Mouse (Mus musculus) adrenal gland, postnatal 36 days (tissue): Measurements from ENCODE around the gene Nutm1. TPM values are rescaled to one million over a fixed set of nuclear protein-coding genes. Genes with fewer than 3 reads are reported as not detected.

Experiments
- total RNA-seq, 2 experiments: library from RNA; stranded (reverse); gene quantifications; 2 replicates each; pipeline ENCODE4 v1.2.3; 2021

The Nutm1 gene
- total RNA-seq, 2 experiments from 2014 or later, result not detected

Other genes with a start within 250 kb of the Nutm1 start
- not detected for gene Olfr1310, start 246.6 kb downstream of the Nutm1 start, total RNA-seq
- gene Olfr1311, start 234.9 kb downstream of the Nutm1 start, total RNA-seq, result not detected
- gene Olfr1312, start 209.1 kb downstream of the Nutm1 start, total RNA-seq, result not detected
- gene Olfr1313, start 181.4 kb downstream of the Nutm1 start, total RNA-seq, result not detected
- not detected for gene Olfr1314, start 162.5 kb downstream of the Nutm1 start, total RNA-seq
- not detected for gene Olfr1315-ps1, start 143.9 kb downstream of the Nutm1 start, total RNA-seq
- gene Olfr1316, start 124.3 kb downstream of the Nutm1 start, total RNA-seq, result not detected
- gene Olfr1317, start 119.0 kb downstream of the Nutm1 start, total RNA-seq, result not detected
- gene Olfr1318, start 105.1 kb downstream of the Nutm1 start, total RNA-seq, result not detected
- 1 to 10 TPM; 2.8 to 5.9 TPM for gene Lpcat4, start 19.8 kb downstream of the Nutm1 start, total RNA-seq
- 100 to 1,000 TPM; 112 to 150 TPM for gene Nop10, start 2.6 kb upstream of the Nutm1 start, total RNA-seq
- 10 to 100 TPM; 32.1 to 36.1 TPM for gene Slc12a6, start 6.5 kb upstream of the Nutm1 start, total RNA-seq
- gene Gm21985, start 7.0 kb upstream of the Nutm1 start, total RNA-seq, result under 1 TPM in 1 of 2 experiments, not detected in 1; 0.26 TPM
- 10 to 100 TPM; 91.4 to 92.6 TPM for gene Emc4, start 108.7 kb upstream of the Nutm1 start, total RNA-seq
- 10 to 100 TPM; 11.2 to 12.5 TPM for gene Katnbl1, start 119.9 kb upstream of the Nutm1 start, total RNA-seq
- 10 to 100 TPM; 32.8 to 35.5 TPM for gene Emc7, start 195.7 kb upstream of the Nutm1 start, total RNA-seq
- gene Chrm5, start 221.5 kb upstream of the Nutm1 start, total RNA-seq, result not detected
- 10 to 100 TPM; 17.5 to 20.5 TPM for gene Aven, start 233.7 kb upstream of the Nutm1 start, total RNA-seq